Mouse (Mus musculus): ENCODE data around the gene Atp13a2. TPM values are rescaled to one million over a fixed set of nuclear protein-coding genes. Genes with fewer than 3 reads are reported as not detected.

Gene Atp13a2
- polyA plus RNA-seq, 1 experiment from 2014 or later: 160 TPM

- H3K4me1 ChIP-seq (ENCODE audit: control insufficient read depth, insufficient read depth, low read length): no peaks in the 10 kb centered on the region
- 0 out of 2 replicates have a peak, but pooled peaks have one; percentile 39 for ATAC-seq (ENCODE audit: low read depth)
- H3K9ac ChIP-seq (replicated peaks; ENCODE audit: low read depth, low read length): no peak overlapping the region
- H3K4me2 ChIP-seq (ENCODE audit: low read depth, low read length): no peak overlapping the region
- H3K27me3 ChIP-seq (ENCODE audit: control insufficient read depth, insufficient read depth, low read length): no peaks in the 10 kb centered on the region
- H3K4me3 ChIP-seq (ENCODE audit: low read depth, low read length): no peak overlapping the region
- 76% methylated on average over 27 of the region's 27 CpGs for WGBS
- H3K27ac ChIP-seq (ENCODE audit: low read depth, low read length): no peak overlapping the region
- no peaks in the 10 kb centered on the region; the same call in 1 of the 2 replicates for H3K36me3 ChIP-seq (ENCODE audit: control insufficient read depth, insufficient read depth, low read length)
- H3K9me3 ChIP-seq (ENCODE audit: control insufficient read depth, low read length): no peaks in the 10 kb centered on the region
Measured at GRCm38 (mm10) chr4:141033606-141034549, 47.2 kb downstream of the Atp13a2 start.

DNA sequence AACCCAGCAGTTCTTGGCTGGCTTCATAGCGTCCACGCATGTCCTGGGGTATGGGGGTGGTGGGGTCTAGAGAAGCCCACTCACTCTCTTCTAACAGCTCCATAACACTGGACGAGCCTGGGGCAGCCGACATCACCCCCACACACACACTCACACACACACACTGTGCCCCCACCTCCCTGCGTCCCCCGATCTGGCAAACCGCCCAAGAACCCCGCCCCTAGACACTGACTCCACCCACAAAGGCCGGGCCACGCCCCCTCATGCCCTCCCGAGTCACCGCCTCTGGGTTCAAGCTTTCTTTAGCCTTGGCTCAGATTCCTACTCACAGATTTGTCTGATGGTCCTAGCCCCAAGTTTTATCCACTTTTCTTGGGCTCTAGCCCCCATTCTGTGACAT, 54.4 kb downstream of the Atp13a2 start:
- peaks cover 3% of the 10 kb centered on the region; the same call in 1 of the 2 replicates for H3K36me3 ChIP-seq (ENCODE audit: control insufficient read depth, insufficient read depth, low read length)
- H3K27me3 ChIP-seq (ENCODE audit: control insufficient read depth, insufficient read depth, low read length): no peaks in the 10 kb centered on the region
- 53% methylated on average over 12 of the region's 12 CpGs for WGBS
- ATAC-seq (ENCODE audit: low read depth): no peak
- no peak overlapping the region for H3K4me3 ChIP-seq (ENCODE audit: low read depth, low read length)
- H3K9me3 ChIP-seq (ENCODE audit: control insufficient read depth, low read length): no peaks in the 10 kb centered on the region
- no peak overlapping the region for H3K9ac ChIP-seq (replicated peaks; ENCODE audit: low read depth, low read length)
- no peak overlapping the region for H3K27ac ChIP-seq (ENCODE audit: low read depth, low read length)
- no peaks in the 10 kb centered on the region for H3K4me1 ChIP-seq (ENCODE audit: control insufficient read depth, insufficient read depth, low read length)
- H3K4me2 ChIP-seq (ENCODE audit: low read depth, low read length): no peak overlapping the region

DNA sequence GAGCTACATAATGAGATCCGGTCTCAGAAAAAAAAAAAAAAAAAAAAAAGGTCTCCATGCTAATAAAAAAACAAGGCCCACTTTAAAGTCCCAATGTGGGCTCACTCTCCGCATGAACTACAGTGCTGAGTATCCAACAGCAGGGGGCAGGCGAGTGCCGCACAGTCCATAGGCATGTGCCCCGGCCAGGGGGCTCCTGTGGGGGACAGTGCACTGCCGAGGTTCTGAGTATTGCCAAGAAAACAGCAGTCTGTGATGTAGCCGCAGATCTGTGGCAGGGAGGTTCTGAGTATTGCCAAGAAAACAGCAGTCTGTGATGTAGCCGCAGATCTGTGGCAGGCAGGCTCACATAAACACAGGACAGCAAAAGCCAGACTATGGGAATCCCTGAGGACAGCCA, 58.1 kb downstream of the Atp13a2 start:
- Histone ChIP-seq H3K9ac (replicated peaks; ENCODE audit: low read depth, low read length) (no peak overlapping the region), H3K4me2 (ENCODE audit: low read depth, low read length) (no peak overlapping the region), H3K4me3 (ENCODE audit: low read depth, low read length) (no peak overlapping the region), H3K27ac (ENCODE audit: low read depth, low read length) (no peak overlapping the region), H3K4me1 (ENCODE audit: control insufficient read depth, insufficient read depth, low read length) (peaks cover 20% of the 10 kb centered on the region), H3K27me3 (ENCODE audit: control insufficient read depth, insufficient read depth, low read length) (no peaks in the 10 kb centered on the region), H3K36me3 (ENCODE audit: control insufficient read depth, insufficient read depth, low read length) (peaks cover 3% of the 10 kb centered on the region), H3K9me3 (ENCODE audit: control insufficient read depth, low read length) (no peaks in the 10 kb centered on the region)
- WGBS: 16% methylated on average over 8 of the region's 8 CpGs
- peak; percentile 42; the same call in 1 of the 2 replicates for ATAC-seq (ENCODE audit: low read depth)

DNA sequence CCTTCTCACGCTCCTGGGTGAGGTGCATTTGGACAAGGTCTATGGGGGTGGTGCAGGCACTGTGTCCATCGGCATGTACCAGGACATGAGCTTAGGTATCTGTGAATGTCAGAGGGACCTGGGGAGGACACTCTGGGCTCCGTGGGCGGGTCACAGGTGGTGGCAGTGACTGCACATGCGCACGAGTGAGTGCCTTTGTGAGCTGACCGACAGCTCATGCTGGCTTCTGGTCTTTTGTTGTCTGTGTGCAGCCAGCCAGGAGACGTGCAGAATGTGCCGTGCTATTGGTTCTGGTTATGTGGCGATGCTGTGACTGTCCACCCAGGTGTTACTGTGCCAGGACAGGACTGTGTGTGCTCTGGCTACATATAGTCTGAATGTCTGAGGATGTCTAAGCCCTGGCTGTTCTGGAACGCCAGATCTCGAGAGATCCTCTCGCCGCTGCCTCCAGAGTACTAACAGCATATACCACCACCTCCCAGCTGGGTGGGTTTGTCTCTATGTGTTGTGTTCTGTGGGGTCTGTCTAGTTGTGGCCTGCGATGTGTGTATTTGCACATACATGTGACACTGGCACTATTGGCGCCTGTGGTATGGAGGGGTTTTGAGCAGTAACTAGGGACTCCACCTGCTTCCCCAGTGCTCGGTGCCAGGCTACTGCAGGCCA, 62.3 kb downstream of the Atp13a2 start:
- peak; percentile 31 for ATAC-seq (ENCODE audit: low read depth)
- no peaks in the 10 kb centered on the region for H3K9me3 ChIP-seq (ENCODE audit: control insufficient read depth, low read length)
- 28% methylated on average over 17 of the region's 17 CpGs for WGBS

DNA sequence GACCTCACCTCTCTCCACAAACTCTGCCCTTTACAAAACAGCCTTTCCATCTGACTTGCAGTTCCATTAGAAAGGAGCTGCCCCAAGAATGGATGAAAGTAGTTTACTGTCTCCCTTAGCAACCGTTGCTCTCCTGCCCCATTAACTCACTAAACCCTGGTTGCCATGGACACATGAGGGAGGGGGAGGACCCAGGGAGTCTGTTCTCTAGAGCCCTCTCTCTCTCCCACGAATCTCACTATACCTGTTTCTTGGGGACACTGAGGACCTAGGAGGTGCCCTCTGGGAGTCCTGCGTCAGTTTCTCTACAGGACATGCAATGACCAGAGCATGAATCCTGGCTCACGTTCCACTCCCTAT, 62.8 kb downstream of the Atp13a2 start:
- ATAC-seq (ENCODE audit: low read depth): peak; percentile 62
- WGBS: 10% methylated on average over 4 of the region's 4 CpGs

More for the DNA sequence above, 62.3 kb downstream of the Atp13a2 start:
- H3K4me3 ChIP-seq (ENCODE audit: low read depth, low read length): no peak overlapping the region
- H3K36me3 ChIP-seq (ENCODE audit: control insufficient read depth, insufficient read depth, low read length): peaks cover 3% of the 10 kb centered on the region; the same call in 1 of the 2 replicates
- H3K27me3 ChIP-seq (ENCODE audit: control insufficient read depth, insufficient read depth, low read length): no peaks in the 10 kb centered on the region
- peak overlapping the region; percentile 87 for H3K27ac ChIP-seq (ENCODE audit: low read depth, low read length)
- peaks cover 32% of the 10 kb centered on the region for H3K4me1 ChIP-seq (ENCODE audit: control insufficient read depth, insufficient read depth, low read length)
- H3K9ac ChIP-seq (replicated peaks; ENCODE audit: low read depth, low read length): no peak overlapping the region; the same call in 1 of the 2 replicates
- peak overlapping the region; percentile 14; the same call in 1 of the 2 replicates for H3K4me2 ChIP-seq (ENCODE audit: low read depth, low read length)

DNA sequence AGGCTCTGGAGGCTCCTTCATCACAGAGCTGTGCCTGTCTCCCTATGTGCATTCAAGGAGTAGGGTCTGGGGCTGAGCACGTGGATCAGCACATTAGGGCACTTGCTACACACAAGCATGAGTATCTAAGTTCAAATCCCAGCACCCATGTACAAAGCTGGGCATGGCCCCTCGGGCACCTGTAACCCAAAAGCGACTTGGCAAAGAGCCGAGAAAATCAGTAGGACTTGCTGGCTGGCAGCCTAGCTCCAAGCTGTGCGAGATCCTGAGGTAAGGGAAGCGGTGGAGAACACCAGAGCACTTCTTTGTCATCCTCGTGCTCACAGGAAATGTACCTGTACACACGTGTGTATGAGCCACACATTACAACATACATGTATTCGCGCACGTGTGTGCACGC, 65.8 kb downstream of the Atp13a2 start:
- Histone ChIP-seq H3K9ac (replicated peaks; ENCODE audit: low read depth, low read length) (no peak overlapping the region), H3K27ac (ENCODE audit: low read depth, low read length) (0 out of 2 replicates have a peak overlapping the region, but pooled peaks have one; percentile 48), H3K4me1 (ENCODE audit: control insufficient read depth, insufficient read depth, low read length) (peaks cover 34% of the 10 kb centered on the region), H3K9me3 (ENCODE audit: control insufficient read depth, low read length) (no peaks in the 10 kb centered on the region), H3K4me2 (ENCODE audit: low read depth, low read length) (no peak overlapping the region), H3K27me3 (ENCODE audit: control insufficient read depth, insufficient read depth, low read length) (no peaks in the 10 kb centered on the region), H3K36me3 (ENCODE audit: control insufficient read depth, insufficient read depth, low read length) (no peaks in the 10 kb centered on the region; the same call in 1 of the 2 replicates), H3K4me3 (ENCODE audit: low read depth, low read length) (no peak overlapping the region)
- ATAC-seq (ENCODE audit: low read depth): no peak
- WGBS: 87% methylated on average over 12 of the region's 12 CpGs

More for the DNA sequence above, 62.8 kb downstream of the Atp13a2 start:
- no peak overlapping the region for H3K4me3 ChIP-seq (ENCODE audit: low read depth, low read length)
- H3K9ac ChIP-seq (replicated peaks; ENCODE audit: low read depth, low read length): no peak overlapping the region; the same call in none of the 2 replicates
- peaks cover 3% of the 10 kb centered on the region; the same call in 1 of the 2 replicates for H3K36me3 ChIP-seq (ENCODE audit: control insufficient read depth, insufficient read depth, low read length)
- H3K4me1 ChIP-seq (ENCODE audit: control insufficient read depth, insufficient read depth, low read length): peaks cover 34% of the 10 kb centered on the region
- H3K9me3 ChIP-seq (ENCODE audit: control insufficient read depth, low read length): no peaks in the 10 kb centered on the region
- peak overlapping the region; percentile 87 for H3K27ac ChIP-seq (ENCODE audit: low read depth, low read length)
- H3K4me2 ChIP-seq (ENCODE audit: low read depth, low read length): peak overlapping the region; percentile 14; the same call in 1 of the 2 replicates
- no peaks in the 10 kb centered on the region for H3K27me3 ChIP-seq (ENCODE audit: control insufficient read depth, insufficient read depth, low read length)

DNA sequence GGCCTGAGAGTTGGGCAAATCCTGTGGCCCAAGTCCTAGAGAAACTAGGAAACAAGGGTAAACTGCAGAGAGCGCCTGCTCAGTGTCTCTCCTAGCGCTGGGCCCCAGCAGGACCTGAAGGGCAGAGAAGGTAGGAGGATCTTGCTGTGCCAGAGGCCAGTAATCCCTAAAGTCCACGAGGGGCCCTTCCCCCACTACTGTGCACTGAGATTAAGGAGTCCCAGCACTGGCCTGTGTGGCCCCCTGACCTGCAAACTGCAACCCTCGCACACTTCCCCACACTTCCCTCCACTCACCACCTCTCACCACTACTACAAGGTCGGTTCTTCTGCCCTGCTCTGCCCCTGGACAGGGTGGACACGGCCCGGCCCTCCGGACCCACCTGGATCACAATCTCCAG, 66.5 kb downstream of the Atp13a2 start:
- no peaks in the 10 kb centered on the region; the same call in 1 of the 2 replicates for H3K36me3 ChIP-seq (ENCODE audit: control insufficient read depth, insufficient read depth, low read length)
- H3K27me3 ChIP-seq (ENCODE audit: control insufficient read depth, insufficient read depth, low read length): no peaks in the 10 kb centered on the region
- no peak overlapping the region for H3K4me3 ChIP-seq (ENCODE audit: low read depth, low read length)
- 0 out of 2 replicates have a peak overlapping the region, but pooled peaks have one; percentile 12 for H3K4me2 ChIP-seq (ENCODE audit: low read depth, low read length)
- H3K4me1 ChIP-seq (ENCODE audit: control insufficient read depth, insufficient read depth, low read length): peaks cover 32% of the 10 kb centered on the region
- peak overlapping the region; percentile 78 for H3K27ac ChIP-seq (ENCODE audit: low read depth, low read length)
- ATAC-seq (ENCODE audit: low read depth): no peak
- no peaks in the 10 kb centered on the region for H3K9me3 ChIP-seq (ENCODE audit: control insufficient read depth, low read length)
- 58% methylated on average over 7 of the region's 8 CpGs for WGBS
- 0 out of 2 replicates have a peak overlapping the region, but pooled peaks have one; percentile 16 for H3K9ac ChIP-seq (replicated peaks; ENCODE audit: low read depth, low read length)

DNA sequence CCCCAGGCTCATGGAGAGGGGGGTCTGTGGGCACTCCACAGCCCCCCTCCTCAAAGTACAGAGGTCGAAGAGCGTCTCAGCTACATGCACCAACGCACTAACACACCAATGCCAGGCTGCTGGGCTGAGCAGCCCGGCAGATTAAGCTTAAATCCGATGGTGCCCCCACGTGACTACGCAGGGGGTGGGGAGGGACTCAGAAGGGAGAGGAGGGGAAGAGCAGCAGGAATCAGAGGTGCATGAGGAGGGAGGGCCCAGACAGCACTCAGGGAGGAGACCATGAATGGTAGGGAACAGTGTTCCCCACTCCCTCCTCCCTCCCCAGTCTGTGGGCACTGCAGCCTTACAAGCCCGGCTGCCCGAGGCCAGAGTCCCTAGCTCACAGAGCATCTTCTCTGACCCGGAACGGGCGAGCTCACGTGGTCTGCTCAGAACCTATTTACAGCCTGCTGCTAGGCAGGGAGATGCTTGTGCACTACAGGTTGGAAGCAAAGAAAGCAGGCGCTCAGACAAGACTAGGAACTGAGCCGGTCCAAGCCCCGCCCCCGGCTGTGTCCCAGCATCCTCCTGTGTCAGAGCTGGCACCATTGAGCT, 67.0 kb downstream of the Atp13a2 start:
- H3K36me3 ChIP-seq (ENCODE audit: control insufficient read depth, insufficient read depth, low read length): no peaks in the 10 kb centered on the region; the same call in 1 of the 2 replicates
- 29% methylated on average over 15 of the region's 17 CpGs for WGBS

More for the DNA sequence above, 67.0 kb downstream of the Atp13a2 start:
- ATAC-seq (ENCODE audit: low read depth): peak; percentile 53
- peak overlapping the region; percentile 78 for H3K27ac ChIP-seq (ENCODE audit: low read depth, low read length)
- no peaks in the 10 kb centered on the region for H3K27me3 ChIP-seq (ENCODE audit: control insufficient read depth, insufficient read depth, low read length)
- peaks cover 26% of the 10 kb centered on the region for H3K4me1 ChIP-seq (ENCODE audit: control insufficient read depth, insufficient read depth, low read length)
- H3K4me3 ChIP-seq (ENCODE audit: low read depth, low read length): no peak overlapping the region
- H3K9me3 ChIP-seq (ENCODE audit: control insufficient read depth, low read length): no peaks in the 10 kb centered on the region
- peak overlapping the region; percentile 12; the same call in 1 of the 2 replicates for H3K4me2 ChIP-seq (ENCODE audit: low read depth, low read length)
- 0 out of 2 replicates have a peak overlapping the region, but pooled peaks have one; percentile 16 for H3K9ac ChIP-seq (replicated peaks; ENCODE audit: low read depth, low read length)
